Mouse (Mus musculus) liver, embryonic 14.5 days (tissue): ENCODE measurements around the gene Pmf1.

ENCODE experiments used
- CTCF ChIP-seq: IDR thresholded peaks from 2 replicates; pipeline ENCODE4 v1.5.1; 2016; ENCODE audit warnings: antibody characterized with exemption, low read depth, control low read depth
- EP300 ChIP-seq: IDR thresholded peaks from 2 replicates; pipeline ENCODE4 v1.6.1; 2016; ENCODE audit warnings: antibody characterized with exemption, low read depth

- no peak for TF ChIP-seq EP300
- no peak for TF ChIP-seq CTCF
Measured at GRCm38 (mm10) chr3:88350732-88351131, 59.4 kb downstream of the Pmf1 start.
